Mouse (Mus musculus) stomach, embryonic 14.5 days (tissue): ENCODE measurements around the gene Mapkapk2. TPM values are rescaled to one million over a fixed set of nuclear protein-coding genes. Genes with fewer than 3 reads are reported as not detected.

Source experiments
- ATAC-seq: fragments of 200-750 bp; cut with Nextera tagmentation; 2 replicates; pipeline ENCODE4 v1.8.0; 2017; ENCODE audit warnings: low read depth, moderate TSS enrichment; ENCODE audit not compliant: insufficient number of reproducible peaks, insufficient read depth, low FRiP score
- H3K27ac ChIP-seq: fragments of 300-500 bp; sonication (generic); 2 replicates; pipeline ENCODE4 v1.5.1; 2014; ENCODE audit warnings: mild to moderate bottlenecking, low read length, moderate library complexity, mixed read lengths
- H3K27me3 ChIP-seq: fragments of 300-500 bp; sonication (generic); 2 replicates; pipeline ENCODE4 v1.6.1; 2014; ENCODE audit warnings: low read length, control low read depth, mixed read lengths; ENCODE audit not compliant: control insufficient read depth, insufficient read depth
- H3K36me3 ChIP-seq: fragments of 300-500 bp; sonication (generic); 2 replicates; pipeline ENCODE4 v1.6.1; 2014; ENCODE audit warnings: mild to moderate bottlenecking, control low read depth, low read length, moderate library complexity, mixed read lengths; ENCODE audit not compliant: control insufficient read depth, insufficient read depth
- H3K4me1 ChIP-seq: fragments of 300-500 bp; sonication (generic); 2 replicates; pipeline ENCODE4 v1.6.1; 2014; ENCODE audit warnings: low read length, control low read depth, mixed read lengths; ENCODE audit not compliant: control insufficient read depth, insufficient read depth
- H3K4me2 ChIP-seq: fragments of 300-500 bp; sonication (generic); replicated peaks from 2 replicates; pipeline ENCODE4 v1.6.1; 2014; ENCODE audit warnings: low read depth, low read length, control low read depth
- H3K4me3 ChIP-seq: fragments of 300-500 bp; sonication (generic); 2 replicates; pipeline ENCODE4 v1.5.1; 2014; ENCODE audit warnings: low read depth, low read length, control low read depth
- H3K9ac ChIP-seq: fragments of 300-500 bp; sonication (generic); replicated peaks from 2 replicates; pipeline ENCODE4 v1.6.1; 2014; ENCODE audit warnings: low read depth, mild to moderate bottlenecking, control low read depth, low read length, moderate library complexity, mixed read lengths
- H3K9me3 ChIP-seq: fragments of 300-500 bp; sonication (generic); 2 replicates; pipeline ENCODE4 v1.6.1; 2016; ENCODE audit warnings: low read depth, low read length, control low read depth; ENCODE audit not compliant: control insufficient read depth
- WGBS: fragments of 180-500 bp; shearing (Covaris S2); extraction: QIAGEN DNeasy Blood & Tissue Kit; methylation state at CpG from one replicate; pipeline ENCODE4 v1.1.7; 2014; 5-methylcytosine and 5-hydroxymethylcytosine counted together
- polyA plus RNA-seq: library from polyadenylated mRNA; unstranded; fragments of >200 nt; fragmentation: Nextera tagmentation; extraction: Ambion mirVana; gene quantifications from 2 replicates; pipeline ENCODE4 v1.2.1, GENCODE M21; 2014

Gene Mapkapk2
- polyA plus RNA-seq, 1 experiment from 2014 or later: 56.5 TPM

DNA sequence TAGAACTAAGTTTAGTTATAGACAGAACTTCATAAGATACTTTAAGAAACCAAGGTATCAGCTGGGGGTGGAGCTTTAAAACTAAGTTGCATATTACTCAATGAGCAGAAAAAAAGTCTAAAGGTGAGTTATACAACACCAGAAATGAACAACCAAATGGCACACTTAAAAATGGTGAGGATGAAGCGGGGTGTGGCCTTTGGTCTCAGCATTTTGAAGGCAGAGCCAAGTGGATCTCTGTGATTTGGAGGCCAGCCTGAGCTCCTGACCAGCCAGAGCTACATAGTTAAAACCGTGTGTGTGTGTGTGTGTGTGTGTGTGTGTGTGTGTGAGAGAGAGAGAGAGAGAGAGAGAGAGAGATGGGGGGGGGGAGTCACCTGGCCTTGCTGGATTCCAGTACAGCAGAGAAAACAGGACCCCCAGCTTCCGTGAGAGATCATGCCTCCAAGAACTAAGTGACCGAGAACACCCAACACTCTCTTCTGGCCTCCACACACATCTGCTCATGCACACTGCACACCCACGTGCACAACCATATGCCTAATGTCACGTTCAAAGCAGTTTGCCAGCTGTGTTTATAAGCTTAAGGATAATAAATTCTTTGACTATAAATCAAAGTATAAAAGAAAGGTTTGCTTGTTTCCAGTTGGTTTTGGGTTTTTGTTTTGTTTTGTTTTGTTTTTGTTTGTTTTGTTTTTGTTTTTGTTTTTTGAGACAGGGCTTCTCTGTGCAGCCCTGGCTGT is 49.3 kb downstream of the Mapkapk2 start:
- Histone ChIP-seq H3K4me1 (peaks cover 7% of the 10 kb centered on the region; the same call in 1 of the 2 replicates), H3K4me3 (no peak overlapping the region), H3K4me2 (no peak overlapping the region), H3K27ac (no peak overlapping the region), H3K9me3 (no peaks in the 10 kb centered on the region), H3K9ac (no peak overlapping the region), H3K27me3 (no peaks in the 10 kb centered on the region), H3K36me3 (peaks cover 13% of the 10 kb centered on the region)
- ATAC-seq: no peak
- WGBS: 62% methylated on average over 6 of the region's 6 CpGs

GRCm38 (mm10) chr1:131046607-131047006 is 51.0 kb downstream of the Mapkapk2 start:
- Histone ChIP-seq H3K36me3 (no peaks in the 10 kb centered on the region; the same call in 1 of the 2 replicates), H3K4me1 (peaks cover 3% of the 10 kb centered on the region; the same call in 1 of the 2 replicates), H3K4me3 (no peak overlapping the region), H3K9ac (no peak overlapping the region), H3K4me2 (no peak overlapping the region), H3K9me3 (no peaks in the 10 kb centered on the region), H3K27ac (no peak overlapping the region), H3K27me3 (no peaks in the 10 kb centered on the region)
- no peak for ATAC-seq
- 86% methylated on average over 10 of the region's 10 CpGs for WGBS

DNA sequence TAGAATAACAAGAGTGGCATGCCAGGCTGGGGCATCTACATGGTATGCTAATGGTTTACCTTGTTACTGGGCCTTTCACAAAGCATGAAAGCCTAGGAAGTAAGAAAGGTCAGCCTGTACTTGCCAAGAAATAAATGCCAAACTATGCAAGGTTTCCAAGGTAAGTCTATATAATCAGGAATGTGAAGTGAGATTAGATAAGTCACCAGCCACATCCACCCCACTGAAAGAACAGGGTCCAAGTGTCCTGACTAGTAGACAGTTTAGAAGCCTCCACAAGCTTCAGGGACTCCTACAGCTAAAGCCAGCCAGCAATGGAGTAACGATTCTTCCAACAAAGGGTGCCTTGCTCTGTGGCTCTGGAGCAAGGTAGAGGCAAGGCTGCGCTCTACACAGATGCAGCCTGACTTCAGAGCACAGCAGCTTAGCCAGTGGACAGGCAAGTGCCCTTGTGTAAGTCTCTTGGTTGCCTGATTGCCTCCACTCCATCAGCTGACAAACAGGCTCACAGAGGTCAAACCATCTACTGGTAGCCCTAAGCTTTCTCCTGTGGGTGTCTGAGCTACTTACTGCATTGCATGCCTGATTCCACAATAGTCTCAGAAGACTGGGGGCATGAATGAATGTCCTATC is 51.8 kb downstream of the Mapkapk2 start:
- Histone ChIP-seq H3K27me3 (no peaks in the 10 kb centered on the region), H3K4me3 (no peak overlapping the region), H3K9me3 (no peaks in the 10 kb centered on the region), H3K27ac (no peak overlapping the region), H3K36me3 (no peaks in the 10 kb centered on the region; the same call in 1 of the 2 replicates), H3K4me2 (no peak overlapping the region), H3K9ac (no peak overlapping the region), H3K4me1 (peaks cover under 1% of the 10 kb centered on the region; the same call in 1 of the 2 replicates)
- ATAC-seq: no peak
- 78% methylated on average over 2 of the region's 2 CpGs for WGBS

- Histone ChIP-seq H3K4me2 (no peak overlapping the region), H3K9ac (no peak overlapping the region), H3K4me1 (no peaks in the 10 kb centered on the region), H3K36me3 (no peaks in the 10 kb centered on the region), H3K4me3 (no peak overlapping the region), H3K9me3 (no peaks in the 10 kb centered on the region), H3K27ac (no peak overlapping the region), H3K27me3 (no peaks in the 10 kb centered on the region)
- WGBS: 91% methylated on average over 4 of the region's 4 CpGs
- no peak for ATAC-seq
These were observed 54.0 kb downstream of the Mapkapk2 start for GRCm38 (mm10) chr1:131043636-131044035.

GRCm38 (mm10) chr1:131042721-131043120 is 54.9 kb downstream of the Mapkapk2 start:
- Histone ChIP-seq H3K4me2 (no peak overlapping the region), H3K4me3 (no peak overlapping the region), H3K9me3 (0 out of 2 replicates have a peak, but pooled peaks cover 5% of the 10 kb centered on the region), H3K27me3 (no peaks in the 10 kb centered on the region), H3K4me1 (no peaks in the 10 kb centered on the region), H3K27ac (no peak overlapping the region), H3K36me3 (no peaks in the 10 kb centered on the region), H3K9ac (no peak overlapping the region)
- ATAC-seq: no peak
- WGBS: 87% methylated on average over 3 of the region's 3 CpGs

DNA sequence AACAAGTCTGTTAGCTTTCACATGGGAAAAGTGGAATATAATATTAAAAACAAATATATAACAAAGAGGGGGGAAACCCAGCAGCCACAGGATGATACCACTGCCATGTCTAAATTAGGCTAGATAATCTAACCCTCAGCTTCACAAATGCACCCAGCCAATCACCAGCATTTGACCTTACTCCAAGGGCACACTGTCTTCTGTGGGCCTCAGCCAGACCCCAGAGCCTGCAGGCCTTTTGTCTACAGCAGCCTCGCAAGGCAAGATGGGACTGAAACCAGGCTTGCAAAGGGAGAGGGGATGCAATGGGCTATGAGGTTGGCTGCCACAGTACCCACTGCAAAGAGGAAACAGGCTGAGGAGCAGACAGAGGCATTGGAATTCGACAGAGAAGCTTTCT is 55.4 kb downstream of the Mapkapk2 start:
- Histone ChIP-seq H3K27me3 (no peaks in the 10 kb centered on the region), H3K4me3 (no peak overlapping the region), H3K9ac (no peak overlapping the region), H3K4me1 (no peaks in the 10 kb centered on the region), H3K9me3 (peaks cover 7% of the 10 kb centered on the region; the same call in 1 of the 2 replicates), H3K4me2 (no peak overlapping the region), H3K27ac (no peak overlapping the region), H3K36me3 (no peaks in the 10 kb centered on the region)
- WGBS: 61% methylated on average over 2 of the region's 2 CpGs
- no peak for ATAC-seq

DNA sequence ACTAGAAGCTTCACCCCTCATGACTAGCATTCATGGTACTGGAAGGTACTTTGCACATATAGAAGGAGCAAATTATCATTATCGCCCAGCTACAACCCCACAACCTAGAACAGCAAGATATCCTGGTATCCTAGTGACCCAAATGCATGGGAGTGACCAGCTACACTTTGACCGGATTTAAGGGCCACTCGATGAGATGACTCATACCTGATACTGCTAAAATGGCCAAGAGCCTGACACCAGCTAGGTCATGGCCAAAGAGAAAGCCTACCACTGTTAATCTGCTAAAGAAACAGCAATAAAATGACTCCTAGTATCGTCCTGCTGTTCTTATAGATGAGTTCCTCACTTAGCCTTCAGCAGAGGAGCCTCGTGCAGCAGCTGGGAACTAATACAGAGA is 58.1 kb downstream of the Mapkapk2 start:
- H3K27me3 ChIP-seq: no peaks in the 10 kb centered on the region
- no peaks in the 10 kb centered on the region for H3K36me3 ChIP-seq
- WGBS: 87% methylated on average over 5 of the region's 5 CpGs
- H3K9me3 ChIP-seq: peaks cover 8% of the 10 kb centered on the region; the same call in 1 of the 2 replicates
- no peak overlapping the region for H3K4me2 ChIP-seq
- no peak overlapping the region for H3K4me3 ChIP-seq
- H3K27ac ChIP-seq: no peak overlapping the region
- H3K9ac ChIP-seq: no peak overlapping the region
- no peak for ATAC-seq
- H3K4me1 ChIP-seq: no peaks in the 10 kb centered on the region

- H3K36me3 ChIP-seq: no peaks in the 10 kb centered on the region
- no peaks in the 10 kb centered on the region for H3K4me1 ChIP-seq
- no peak overlapping the region for H3K9ac ChIP-seq
- no peak overlapping the region for H3K4me3 ChIP-seq
- no peak overlapping the region for H3K4me2 ChIP-seq
- ATAC-seq: no peak
- 83% methylated on average over 10 of the region's 10 CpGs for WGBS
- no peak overlapping the region for H3K27ac ChIP-seq
- peaks cover 8% of the 10 kb centered on the region; the same call in 1 of the 2 replicates for H3K9me3 ChIP-seq
- no peaks in the 10 kb centered on the region for H3K27me3 ChIP-seq
These were observed 59.1 kb downstream of the Mapkapk2 start for GRCm38 (mm10) chr1:131038415-131039017.
